Mouse (Mus musculus) hematopoietic stem cell, adult 5-6 weeks (primary cell): ENCODE measurements around the gene Tnfsf14. TPM values are rescaled to one million over a fixed set of nuclear protein-coding genes. Genes with fewer than 3 reads are reported as not detected.

Source experiments
- ATAC-seq, 2 experiments: fragments of 125-278 bp in 1 of 2; replicated peaks in 1 of 2; 2 replicates each; pipeline ENCODE4 v1.8.0; 2016 to 2017; ENCODE audit warnings: inconsistent platforms in 2 of 2, mild to moderate bottlenecking in 2 of 2, moderate number of reproducible peaks in 2 of 2, low read depth in 1 of 2, moderate TSS enrichment in 1 of 2; ENCODE audit not compliant: low FRiP score in 2 of 2, poor library complexity in 2 of 2, severe bottlenecking in 2 of 2, insufficient read depth in 1 of 2, low TSS enrichment in 1 of 2
- total RNA-seq: library from RNA; stranded (forward); fragments of 172-1452, 232-1000 nt; gene quantifications from 2 replicates; pipeline ENCODE4 v1.2.3, GENCODE M21; 2017

Tnfsf14 gene
- total RNA-seq, result 12.3 and 13.3 TPM in 2 replicates

- ATAC-seq, result peak; percentile 93 to 94
Observed at GRCm38 (mm10) chr17:57194041-57194507, at the start of gene Tnfsf14. TSS of gene Tnfsf14 (minus strand) at chr17:57194177.

DNA sequence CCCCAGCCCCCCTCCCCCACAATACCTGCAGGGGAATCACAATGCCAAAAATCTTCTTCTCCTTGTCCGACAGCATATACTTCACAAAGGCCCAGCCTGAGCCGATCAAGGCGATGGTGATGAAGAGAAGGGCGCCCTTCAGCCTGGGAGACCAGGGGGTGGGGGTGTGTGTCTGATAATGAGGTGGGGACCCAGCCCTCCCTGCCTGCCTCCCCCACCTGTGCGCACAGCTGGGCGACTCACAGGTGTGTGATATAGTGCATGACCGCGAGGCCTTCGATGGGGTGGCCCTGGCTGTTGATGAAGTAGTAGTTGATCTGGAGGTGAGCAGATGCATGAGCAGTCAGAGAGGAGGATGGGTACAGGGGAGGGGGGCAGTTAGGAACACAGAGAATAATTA, 43.2 kb upstream of the Tnfsf14 start:
- ATAC-seq, result no peak

GRCm38 (mm10) chr17:57235803-57236202, 41.8 kb upstream of the Tnfsf14 start:
- ATAC-seq, result no peak

DNA sequence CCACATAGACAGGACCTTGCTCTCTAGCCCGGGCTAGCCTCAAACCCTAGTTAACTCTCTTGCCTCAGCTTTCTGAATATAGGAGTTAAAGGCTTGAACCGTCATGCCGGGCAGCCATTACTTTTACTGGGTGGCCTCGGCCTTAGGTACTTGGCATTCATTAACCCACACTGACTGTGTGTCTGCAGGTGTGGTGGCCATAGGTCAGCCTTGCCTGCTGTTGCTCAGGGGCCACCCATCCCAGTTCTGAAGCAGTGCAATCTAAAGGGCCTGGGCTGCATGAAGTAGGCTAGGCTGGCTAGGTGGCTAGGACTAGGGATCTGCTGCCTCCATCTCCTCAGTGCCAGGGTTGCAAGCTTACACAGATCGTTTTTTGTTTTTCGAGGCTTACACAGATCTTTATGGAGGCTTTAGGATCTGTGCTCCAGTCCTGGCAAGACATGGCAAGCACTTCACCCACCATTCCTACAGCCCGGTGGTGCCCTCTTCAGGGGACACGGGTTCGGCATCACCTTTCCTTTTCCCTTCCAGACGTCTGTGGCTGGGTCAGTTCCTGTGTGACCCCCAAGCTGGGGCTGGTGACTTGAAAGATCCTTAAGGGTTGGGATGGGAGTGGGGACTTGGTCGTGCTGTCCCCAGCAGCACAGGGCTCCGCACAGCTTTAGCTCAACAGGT, 40.4 kb upstream of the Tnfsf14 start:
- ATAC-seq, result no peak

- ATAC-seq, result no peak
Observed at GRCm38 (mm10) chr17:57233038-57233437, 39.1 kb upstream of the Tnfsf14 start.

- ATAC-seq, result no peak
Observed at GRCm38 (mm10) chr17:57232200-57232599, 38.2 kb upstream of the Tnfsf14 start.

DNA sequence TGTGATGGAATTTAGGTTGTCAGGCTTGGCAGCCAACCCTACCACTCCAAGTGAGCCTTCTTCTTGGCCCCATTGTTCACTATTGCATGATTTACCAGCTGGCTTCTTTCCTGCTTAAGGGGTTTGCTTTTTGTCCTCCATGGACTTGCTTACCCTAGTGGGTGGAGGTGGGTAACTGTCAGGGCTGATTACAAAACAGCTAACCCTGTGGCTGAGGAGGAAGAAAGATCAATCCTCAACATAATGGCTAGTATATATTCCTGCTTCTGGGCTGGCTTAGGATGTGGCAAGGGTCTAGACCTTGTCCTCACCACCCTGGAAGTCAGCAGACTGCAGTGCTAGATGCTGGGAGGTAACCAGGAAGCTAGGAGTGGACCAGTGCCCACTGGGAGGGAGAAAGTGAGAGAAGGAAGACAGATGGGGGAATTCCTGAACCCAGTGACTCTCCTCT, 37.4 kb upstream of the Tnfsf14 start:
- ATAC-seq, result peak in 1 of 2 experiments; percentile 13; a peak in 1 of 4 replicates

DNA sequence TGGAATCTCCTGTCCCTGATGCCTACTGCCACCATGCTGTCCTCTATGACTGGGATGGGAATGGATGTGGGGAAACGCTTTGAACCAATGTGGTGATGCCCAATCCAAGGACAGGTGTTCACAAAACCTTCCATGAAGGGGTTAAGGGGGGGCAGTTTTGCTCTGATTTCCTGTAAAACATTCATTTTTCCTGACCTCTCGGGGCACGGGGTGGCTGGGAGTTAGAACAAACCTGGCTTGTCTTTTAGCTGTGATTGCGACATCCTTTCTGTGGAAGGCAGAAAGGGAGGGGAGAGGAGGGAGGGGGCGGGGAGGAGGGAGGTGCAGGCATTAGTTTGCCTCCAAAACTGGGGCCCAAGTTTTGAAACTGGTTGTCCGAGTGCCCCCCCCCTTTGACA, 36.8 kb upstream of the Tnfsf14 start:
- no peak for ATAC-seq

DNA sequence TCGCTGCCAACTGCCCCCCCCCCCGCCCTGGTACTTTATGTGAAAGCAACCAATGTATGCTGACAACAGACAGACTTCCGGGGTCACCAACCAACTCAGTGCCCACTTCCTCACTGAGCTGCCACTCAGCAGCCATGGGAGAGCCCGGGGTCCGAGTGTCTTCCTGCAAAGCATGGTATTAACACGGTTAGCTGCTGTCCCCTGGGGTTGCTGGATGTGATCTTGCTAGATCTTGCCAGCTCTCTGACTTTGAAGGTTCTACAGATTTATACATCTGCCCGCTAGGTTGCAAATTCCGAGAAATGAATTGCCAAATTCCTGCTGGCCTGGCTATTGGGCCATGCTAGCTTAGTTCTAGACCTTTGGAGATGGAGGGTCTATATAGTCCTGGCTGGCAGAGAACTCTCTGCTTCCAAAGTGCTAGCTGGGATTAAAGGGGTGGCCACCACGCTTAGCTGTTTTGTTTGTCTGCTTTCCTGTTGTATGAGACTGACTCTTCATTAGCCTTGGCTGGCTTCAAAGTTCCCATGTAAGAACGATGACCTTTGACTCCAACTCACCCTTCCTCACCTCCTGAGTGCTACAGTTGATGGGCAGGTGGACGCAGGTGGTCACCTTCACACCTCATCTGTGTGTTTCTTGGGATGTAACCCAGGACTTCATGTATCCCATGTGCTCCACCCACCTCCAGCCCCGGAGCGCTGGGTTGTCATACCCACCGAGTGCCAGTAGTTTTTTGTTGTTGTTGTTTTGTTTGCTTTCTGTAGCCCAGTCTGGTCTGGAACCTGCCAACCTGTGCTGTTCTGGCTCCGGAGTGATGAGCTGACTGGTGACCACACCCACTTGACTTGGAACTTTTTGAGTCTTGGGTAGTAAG, 36.1 kb upstream of the Tnfsf14 start:
- ATAC-seq, result no peak

- ATAC-seq, result no peak
Observed at GRCm38 (mm10) chr17:57228873-57229272, 34.9 kb upstream of the Tnfsf14 start.

- peak; percentile 15 to 41; a peak in 1 of 4 replicates for ATAC-seq
Observed at GRCm38 (mm10) chr17:57228014-57228413, 34.0 kb upstream of the Tnfsf14 start, which contains the start of gene C3. TSS of gene C3 (minus strand) at chr17:57228136.

- ATAC-seq, result no peak
Observed at GRCm38 (mm10) chr17:57227468-57227867, 33.5 kb upstream of the Tnfsf14 start.

DNA sequence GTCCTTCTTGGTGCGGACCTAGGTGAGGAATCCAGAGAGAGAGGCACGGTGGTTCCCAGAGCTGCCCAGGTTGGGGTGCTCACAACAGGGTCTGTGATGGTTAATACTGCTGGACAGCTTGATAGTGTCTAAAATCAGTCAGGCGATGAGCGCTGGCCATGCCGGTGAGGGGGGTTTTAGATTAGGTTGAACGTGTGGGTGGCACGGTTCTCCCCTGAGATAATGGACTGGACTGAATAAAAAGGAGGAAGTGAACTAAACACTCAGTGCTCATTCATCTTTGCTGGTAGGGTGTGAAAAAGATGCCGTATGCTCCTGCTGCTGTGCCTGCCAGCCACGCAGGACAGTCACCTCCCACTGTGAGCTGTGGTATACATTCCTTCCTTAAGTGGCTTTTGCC, 29.3 kb upstream of the Tnfsf14 start:
- ATAC-seq, result no peak

DNA sequence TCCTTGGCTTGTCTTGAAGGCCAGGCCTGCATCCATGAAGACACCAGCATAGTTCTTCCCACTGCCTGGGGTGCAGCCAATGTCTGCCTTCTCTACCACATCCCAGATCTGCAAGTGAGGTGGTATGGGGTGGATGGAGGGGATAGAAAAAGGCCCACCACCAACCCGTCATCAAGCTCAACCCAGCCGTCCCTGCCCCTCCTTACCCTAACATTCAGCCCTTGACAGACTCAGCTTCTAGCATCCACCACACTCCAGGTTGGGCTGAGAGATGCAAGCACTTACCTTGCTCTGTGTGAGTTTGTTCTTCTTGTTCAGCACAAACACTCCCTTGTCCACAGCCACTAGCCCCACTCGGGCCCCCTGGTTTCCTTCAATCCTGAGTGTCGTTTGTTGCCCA, 27.9 kb upstream of the Tnfsf14 start:
- no peak for ATAC-seq

- peak; percentile 34 to 40; a peak in 1 of 4 replicates for ATAC-seq
Observed at GRCm38 (mm10) chr17:57219884-57220207, 25.9 kb upstream of the Tnfsf14 start.

GRCm38 (mm10) chr17:57219167-57219883, 25.3 kb upstream of the Tnfsf14 start:
- peak; percentile 44 to 60; a peak in 3 of 4 replicates for ATAC-seq

DNA sequence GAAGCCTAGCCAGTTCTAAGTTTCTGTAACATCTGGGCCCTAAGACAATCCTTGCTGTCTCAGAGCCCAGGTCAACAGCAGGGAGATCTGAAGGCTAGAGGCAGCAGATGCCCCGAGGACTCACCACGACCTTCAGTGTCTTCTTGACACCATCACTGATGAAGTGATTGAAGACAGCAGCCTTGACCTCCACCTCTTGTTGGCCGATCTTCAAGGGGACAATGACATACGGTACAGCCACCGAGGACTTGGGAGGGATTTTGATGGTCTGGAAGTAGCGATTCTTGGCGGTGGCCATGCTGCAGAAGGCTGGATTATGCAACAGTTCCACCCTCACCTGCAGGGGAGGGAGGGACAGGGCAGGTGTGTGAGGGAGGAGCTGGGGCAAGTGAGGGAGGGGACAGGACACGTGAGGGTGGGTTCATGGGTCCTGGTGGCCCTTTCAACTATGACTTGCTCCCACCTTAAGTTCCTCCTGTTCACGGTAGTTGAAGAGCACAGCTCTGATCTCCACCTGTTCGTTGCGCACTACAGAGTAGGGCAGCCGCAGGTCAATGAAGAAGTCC, 24.4 kb upstream of the Tnfsf14 start:
- no peak for ATAC-seq
